Mouse (Mus musculus): ENCODE measurements around the gene Rab21. TPM values are rescaled to one million over a fixed set of nuclear protein-coding genes. Genes with fewer than 3 reads are reported as not detected.
"Not testable (repeated sequence)": the region's sequence is repeated elsewhere in the genome, so short reads cannot be mapped to it uniquely, and the experiment has no call there.

Gene Rab21
- total RNA-seq, 2 experiments from 2014 or later, result 51.6 to 53.7 TPM

- DNase-seq (ENCODE audit: low spot score in 2 of 2), result no peak
- intact Hi-C loops (cut with DNase I), result no loop called here
Measured at GRCm38 (mm10) chr10:115332420-115332952, 17.1 kb upstream of the Rab21 start.

- intact Hi-C loops (cut with DNase I), result loop anchor here (10.0 kb wide), 1 partner anchor 286 kb away; no protein-coding TSS in a partner anchor
- DNase-seq (ENCODE audit: low spot score in 2 of 2), result no peak
Measured at GRCm38 (mm10) chr10:115329010-115329530, 13.7 kb upstream of the Rab21 start.

GRCm38 (mm10) chr10:115328514-115328913, 13.1 kb upstream of the Rab21 start:
- intact Hi-C loops (cut with DNase I), result loop anchor here (10.0 kb wide), 1 partner anchor 286 kb away; no protein-coding TSS in a partner anchor
- no peak for DNase-seq (ENCODE audit: low spot score in 2 of 2)

- intact Hi-C loops (cut with DNase I), result loop anchor here (5.0 to 10.0 kb wide), 2 partner anchors 84 to 292 kb away; no protein-coding TSS in a partner anchor
Measured at GRCm38 (mm10) chr10:115323295-115323694, 7.9 kb upstream of the Rab21 start.

GRCm38 (mm10) chr10:115321317-115322035, 6.1 kb upstream of the Rab21 start:
- no peak for DNase-seq (ENCODE audit: low spot score in 2 of 2)
- intact Hi-C loops (cut with DNase I), result loop anchor here (5.0 to 10.0 kb wide), 2 partner anchors 86 to 293 kb away; no protein-coding TSS in a partner anchor

More at GRCm38 (mm10) chr10:115323295-115323694, 7.9 kb upstream of the Rab21 start:
- peak; percentile 45 to 57 for DNase-seq (ENCODE audit: low spot score in 2 of 2)

GRCm38 (mm10) chr10:115318388-115318787, 3.0 kb upstream of the Rab21 start:
- intact Hi-C loops (cut with DNase I); DNase-seq (ENCODE audit: low spot score in 2 of 2): not testable (repeated sequence)

- DNase-seq (ENCODE audit: low spot score in 2 of 2), result no peak
- intact Hi-C loops (cut with DNase I), result no loop called here
Measured at GRCm38 (mm10) chr10:115316313-115316712, 919 bp upstream of the Rab21 start.

GRCm38 (mm10) chr10:115314582-115315452, 577 bp downstream of the Rab21 start:
- peak; percentile 28 to 30 for DNase-seq (ENCODE audit: low spot score in 2 of 2)
- intact Hi-C loops (cut with DNase I), result loop anchor here (2.0 kb wide), 1 partner anchor 70 kb away; the partner anchor contains the start of genes Thap2 and Zfc3h1

- intact Hi-C loops (cut with DNase I), result loop anchor here (2.0 kb wide), 1 partner anchor 71 kb away; the partner anchor contains the start of genes Thap2 and Zfc3h1
- no peak for DNase-seq (ENCODE audit: low spot score in 2 of 2)
Measured at GRCm38 (mm10) chr10:115314287-115314581, 1.2 kb downstream of the Rab21 start.

- intact Hi-C loops (cut with DNase I), result loop anchor here (2.0 kb wide), 1 partner anchor 71 kb away; the partner anchor contains the start of genes Thap2 and Zfc3h1
Measured at GRCm38 (mm10) chr10:115313641-115314286, 1.6 kb downstream of the Rab21 start.

GRCm38 (mm10) chr10:115312732-115313131, 2.7 kb downstream of the Rab21 start:
- DNase-seq (ENCODE audit: low spot score in 2 of 2), result no peak
- intact Hi-C loops (cut with DNase I), result no loop called here

More at GRCm38 (mm10) chr10:115313641-115314286, 1.6 kb downstream of the Rab21 start:
- DNase-seq (ENCODE audit: low spot score in 2 of 2), result no peak

GRCm38 (mm10) chr10:115312194-115312593, 3.2 kb downstream of the Rab21 start:
- intact Hi-C loops (cut with DNase I), result no loop called here
- DNase-seq (ENCODE audit: low spot score in 2 of 2), result no peak

GRCm38 (mm10) chr10:115311263-115311965, 4.0 kb downstream of the Rab21 start:
- intact Hi-C loops (cut with DNase I), result no loop called here

GRCm38 (mm10) chr10:115309191-115309590, 6.2 kb downstream of the Rab21 start:
- no peak for DNase-seq (ENCODE audit: low spot score in 2 of 2)
- intact Hi-C loops (cut with DNase I), result loop anchor here (5.0 kb wide), 1 partner anchor 57 kb away; the partner anchor contains the start of gene Tbc1d15

More at GRCm38 (mm10) chr10:115311263-115311965, 4.0 kb downstream of the Rab21 start:
- no peak for DNase-seq (ENCODE audit: low spot score in 2 of 2)

- intact Hi-C loops (cut with DNase I), result loop anchor here (5.0 kb wide), 1 partner anchor 55 kb away; the partner anchor contains the start of gene Tbc1d15
- DNase-seq (ENCODE audit: low spot score in 2 of 2), result no peak
Measured at GRCm38 (mm10) chr10:115307331-115307875, 8.0 kb downstream of the Rab21 start.

GRCm38 (mm10) chr10:115298683-115299082, 16.7 kb downstream of the Rab21 start:
- DNase-seq (ENCODE audit: low spot score in 2 of 2), result no peak
- intact Hi-C loops (cut with DNase I), result no loop called here

- intact Hi-C loops (cut with DNase I), result no loop called here
- DNase-seq (ENCODE audit: low spot score in 2 of 2), result no peak
Measured at GRCm38 (mm10) chr10:115297582-115297981, 17.8 kb downstream of the Rab21 start.

GRCm38 (mm10) chr10:115296401-115296935, 18.9 kb downstream of the Rab21 start:
- intact Hi-C loops (cut with DNase I), result no loop called here
- no peak for DNase-seq (ENCODE audit: low spot score in 2 of 2)

All from left cerebral cortex, postnatal 36 days (tissue).